ENCODE assay signal across 28 mouse cellular contexts in the genomic region with DNA sequence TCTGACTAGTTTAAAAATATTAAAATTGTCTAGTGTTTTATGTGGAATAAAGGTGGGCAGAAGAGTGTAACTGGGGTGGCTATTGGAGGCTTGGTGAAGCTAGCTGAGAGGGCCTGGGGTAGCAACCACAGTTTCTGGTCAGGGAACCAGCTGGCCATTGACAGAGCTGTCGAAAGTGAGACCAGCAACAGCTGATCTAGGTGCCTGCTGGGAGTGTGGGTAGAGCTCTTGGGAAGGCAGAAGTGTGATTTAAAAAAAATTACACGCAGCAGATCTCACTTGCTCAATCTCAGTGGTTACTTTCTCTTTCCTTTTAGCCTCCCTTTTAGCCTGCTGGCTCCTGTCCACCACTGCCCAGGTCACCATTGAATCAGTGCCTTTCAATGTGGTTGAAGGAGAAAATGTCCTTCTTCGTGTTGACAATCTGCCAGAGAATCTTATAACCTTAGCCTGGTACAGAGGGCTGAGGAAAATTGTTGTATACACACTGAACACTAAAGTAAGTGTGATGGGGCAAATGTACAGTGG. TPM values are rescaled to one million over a fixed set of nuclear protein-coding genes. Genes with fewer than 3 reads are reported as not detected.
DNase-seq lines count a peak whose midpoint lies in the region; ATAC-seq and TF ChIP-seq lines count a peak whose summit lies in the region.
"Had no signal": no experiment of that assay in that cellular context is flagged by ENCODE, and none has a peak within 500 bp of the region (broad histone marks: within the 10 kb centered on the region; RNA-seq: fewer than 3 reads in every experiment).

No protein-coding gene starts in this region.

- H3K4me2 ChIP-seq in liver, embryonic 11.5 days, result no peak overlapping the region
- no peak overlapping the region for H3K4me2 ChIP-seq in liver, postnatal 0 days (ENCODE audit: low read depth, low read length)
- H3K4me2 ChIP-seq: embryonic facial prominence, embryonic 12.5 days; forebrain, embryonic 15.5 days; heart, embryonic 12.5 days; hindbrain, embryonic 13.5 days; liver, embryonic 13.5 days; lung, embryonic 15.5 days; midbrain, embryonic 11.5 days had no signal

- no peaks in the 10 kb centered on the region for H3K4me1 ChIP-seq in liver, embryonic 11.5 days (replicated peaks; ENCODE audit: control insufficient read depth, insufficient read depth, low read length)
- H3K4me1 ChIP-seq in liver, postnatal 0 days (ENCODE audit: insufficient read depth), result no peaks in the 10 kb centered on the region
- H3K4me1 ChIP-seq: embryonic facial prominence, embryonic 12.5 days; forebrain, embryonic 15.5 days; heart, embryonic 12.5 days; hindbrain, embryonic 13.5 days; liver, embryonic 13.5 days; lung, embryonic 15.5 days had no signal

- no peak for TF ChIP-seq EP300 in liver, postnatal 0 days (IDR thresholded peaks at IDR 0.05; ENCODE audit: low read depth)

- TF ChIP-seq CTCF in liver, postnatal 0 days (IDR thresholded peaks at IDR 0.05; ENCODE audit: low read depth), result no peak

- no peak overlapping the region for H3K27ac ChIP-seq in liver, embryonic 11.5 days (ENCODE audit: low read depth, low read length)
- H3K27ac ChIP-seq in liver, postnatal 0 days (ENCODE audit: low read depth), result no peak overlapping the region
- H3K27ac ChIP-seq: embryonic facial prominence, embryonic 12.5 days; forebrain, embryonic 15.5 days; hindbrain, embryonic 13.5 days; liver, embryonic 13.5 days; lung, embryonic 15.5 days had no signal

- no peak for ATAC-seq in liver, embryonic 11.5 days (replicated peaks; ENCODE audit: low FRiP score)
- ATAC-seq in liver, postnatal 0 days, result no peak
- ATAC-seq: forebrain, embryonic 15.5 days; inflammation-experienced regulatory T-cells, adult 6 months had no signal

- no peaks in the 10 kb centered on the region for H3K36me3 ChIP-seq in liver, embryonic 11.5 days (ENCODE audit: control insufficient read depth, insufficient read depth, low read length)
- H3K36me3 ChIP-seq in liver, postnatal 0 days (replicated peaks; ENCODE audit: insufficient read depth, low read length), result no peaks in the 10 kb centered on the region
- H3K36me3 ChIP-seq: embryonic facial prominence, embryonic 12.5 days; forebrain, embryonic 15.5 days; heart, embryonic 12.5 days; hindbrain, embryonic 13.5 days; liver, embryonic 13.5 days; lung, embryonic 15.5 days had no signal

- no peak overlapping the region for H3K9ac ChIP-seq in liver, embryonic 11.5 days (ENCODE audit: low read depth, low read length)
- no peak overlapping the region for H3K9ac ChIP-seq in liver, postnatal 0 days (replicated peaks)
- H3K9ac ChIP-seq: embryonic facial prominence, embryonic 12.5 days; forebrain, embryonic 15.5 days; heart, embryonic 12.5 days; hindbrain, embryonic 13.5 days; liver, embryonic 13.5 days; lung, embryonic 15.5 days had no signal

- H3K27me3 ChIP-seq in liver, embryonic 11.5 days (replicated peaks; ENCODE audit: control insufficient read depth, insufficient read depth, low read length), result no peaks in the 10 kb centered on the region
- no peaks in the 10 kb centered on the region for H3K27me3 ChIP-seq in liver, postnatal 0 days (ENCODE audit: insufficient read depth, low read length)
- H3K27me3 ChIP-seq: embryonic facial prominence, embryonic 12.5 days; forebrain, embryonic 15.5 days; heart, embryonic 12.5 days; hindbrain, embryonic 13.5 days; liver, embryonic 13.5 days; lung, embryonic 15.5 days had no signal

- no peak overlapping the region for H3K4me3 ChIP-seq in liver, embryonic 11.5 days (ENCODE audit: low read depth, low read length)
- no peak overlapping the region for H3K4me3 ChIP-seq in liver, postnatal 0 days (ENCODE audit: low read depth, low read length)
- H3K4me3 ChIP-seq: embryonic facial prominence, embryonic 12.5 days; erythroblast, embryonic 14.5 days; forebrain, embryonic 15.5 days; heart, embryonic 12.5 days; hindbrain, embryonic 13.5 days; liver, embryonic 13.5 days; lung, embryonic 15.5 days had no signal

- WGBS in liver, embryonic 11.5 days, result 45% methylated on average over 3 of the region's 3 CpGs
- WGBS in liver, postnatal 0 days (ENCODE audit: insufficient replicate concordance), result 46% methylated on average over 3 of the region's 3 CpGs

- peak; percentile 54 to 56 for DNase-seq in cerebellum, adult 18-20 months
- DNase-seq in cerebellum, postnatal 4 days (ENCODE audit: low spot score in 2 of 2), result no peak
- peak; percentile 14 for DNase-seq in liver, embryonic 11.5 days (ENCODE audit: low spot score)
- DNase-seq in liver, postnatal 0 days, result no peak
- peak; percentile 48 to 50 for DNase-seq in adrenal gland, postnatal 36 days
- DNase-seq in thymus, postnatal 4 days, result no peak
- no peak for DNase-seq in embryo, embryonic 10 days (ENCODE audit: low spot score)
- no peak for DNase-seq in lung, postnatal 10 days
- DNase-seq: B cell, adult 2 months; heart, postnatal 14 days; kidney, adult 8-10 months; kidney, postnatal 14 days; liver, embryonic 13.5 days; retina, postnatal 1 day; right cerebral cortex, postnatal 4 days had no signal

- H3K9me3 ChIP-seq in liver, embryonic 11.5 days (ENCODE audit: control insufficient read depth, low read length), result no peaks in the 10 kb centered on the region
- no peaks in the 10 kb centered on the region for H3K9me3 ChIP-seq in liver, postnatal 0 days (ENCODE audit: low read length)
- H3K9me3 ChIP-seq: embryonic facial prominence, embryonic 12.5 days; forebrain, embryonic 15.5 days; heart, embryonic 12.5 days; liver, embryonic 13.5 days; lung, embryonic 15.5 days had no signal

RNA-seq across cellular contexts. Expression of a gene that starts 16.3 kb away (rescaled TPM):
- polyA plus RNA-seq in liver, embryonic 11.5 days (2014; fragmentation: Nextera tagmentation; extraction: Ambion mirVana), result 0.12 TPM in 2 replicates
- 0.54 and 0.69 TPM in 2 replicates for polyA plus RNA-seq in liver, postnatal 0 days (2015; fragmentation: Nextera tagmentation; extraction: Ambion mirVana)
- under 1 TPM; 0.30 to 0.46 TPM for total RNA-seq in adrenal gland, postnatal 36 days (2021)
- polyA plus RNA-seq: erythroblast, embryonic 14.5 days had no signal

RNA-seq across cellular contexts. Expression of a gene that starts 27.9 kb away (rescaled TPM):
- 28.3 and 32.1 TPM in 2 replicates for polyA plus RNA-seq in liver, embryonic 11.5 days (2014; fragmentation: Nextera tagmentation; extraction: Ambion mirVana)
- polyA plus RNA-seq in liver, postnatal 0 days (2015; fragmentation: Nextera tagmentation; extraction: Ambion mirVana), result 2.6 and 3.9 TPM in 2 replicates
- total RNA-seq in adrenal gland, postnatal 36 days (2021), result 1 to 10 TPM; 1.6 to 2.7 TPM

RNA-seq across cellular contexts. Expression of a gene that starts 60.0 kb away (rescaled TPM):
- not detected in 2 replicates for polyA plus RNA-seq in liver, embryonic 11.5 days (2014; fragmentation: Nextera tagmentation; extraction: Ambion mirVana)
- not detected in 2 replicates for polyA plus RNA-seq in liver, postnatal 0 days (2015; fragmentation: Nextera tagmentation; extraction: Ambion mirVana)
- not detected for total RNA-seq in adrenal gland, postnatal 36 days (2021)
- total RNA-seq: gastrocnemius, adult 18-20 months; granulocyte monocyte progenitor cell, adult 5-6 weeks; heart, postnatal 14 days; left cerebral cortex, postnatal 25 days had no signal
- polyA plus RNA-seq: embryonic facial prominence, embryonic 12.5 days; erythroblast, embryonic 14.5 days; forebrain, embryonic 15.5 days; heart, embryonic 12.5 days; hindbrain, embryonic 13.5 days; liver, embryonic 13.5 days; lung, embryonic 15.5 days; midbrain, embryonic 11.5 days; neural tube, embryonic 11.5 days; stomach, embryonic 16.5 days had no signal

Comparison
In these comparisons a context has a peak if more than half of its experiments do, and no peak if none do; other contexts are left out.
1. DNase-seq: peak in cerebellum, adult 18-20 months (2 of 2), liver, embryonic 11.5 days (single experiment) and adrenal gland, postnatal 36 days (2 of 2); none in cerebellum, postnatal 4 days (0 of 2), liver, postnatal 0 days (single experiment), thymus, postnatal 4 days (single experiment), embryo, embryonic 10 days (single experiment) and lung, postnatal 10 days (single experiment).